Mouse (Mus musculus) splenic B cell, adult 2 months (primary cell): Measurements from ENCODE around the gene Dntt.

Experiments
- DNase-seq: peaks from one replicate; pipeline ENCODE4 v3.0.0-alpha.2; 2011; ENCODE audit warnings: low read depth, low spot score
- H3K27me3 ChIP-seq: 2 replicates; pipeline ENCODE4 v1.6.1; 2012; ENCODE audit warnings: mild to moderate bottlenecking, low read length, moderate library complexity, mixed read lengths; ENCODE audit not compliant: control insufficient read depth, poor library complexity, insufficient read depth, severe bottlenecking
- H3K36me3 ChIP-seq: 2 replicates; pipeline ENCODE4 v1.6.1; 2012; ENCODE audit warnings: mild to moderate bottlenecking, low read length, moderate library complexity, mixed read lengths; ENCODE audit not compliant: control insufficient read depth, poor library complexity, insufficient read depth, severe bottlenecking

The Dntt gene

DNA sequence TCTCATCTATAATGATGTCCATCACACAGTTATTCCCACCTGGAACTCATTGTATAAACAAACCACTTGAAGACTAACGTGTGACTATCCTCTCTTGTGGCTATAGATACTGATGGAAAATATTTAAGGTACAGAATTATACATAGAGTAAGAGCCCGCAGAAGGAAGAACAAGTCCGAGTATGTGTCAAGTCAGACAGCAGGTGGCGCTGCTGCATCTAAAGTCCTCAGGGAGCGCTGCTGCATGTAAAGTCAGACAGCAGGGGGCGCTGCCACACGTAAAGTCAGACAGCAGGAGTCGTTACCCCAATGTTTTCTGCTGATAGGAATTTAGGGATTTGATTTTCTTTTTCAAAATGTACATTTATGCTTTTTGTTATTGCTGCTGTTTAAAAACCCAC lies 42.4 kb downstream of the Dntt start:
- DNase-seq = peak; percentile 97
- H3K36me3 ChIP-seq = no peaks in the 10 kb centered on the region
- H3K27me3 ChIP-seq = no peaks in the 10 kb centered on the region

DNA sequence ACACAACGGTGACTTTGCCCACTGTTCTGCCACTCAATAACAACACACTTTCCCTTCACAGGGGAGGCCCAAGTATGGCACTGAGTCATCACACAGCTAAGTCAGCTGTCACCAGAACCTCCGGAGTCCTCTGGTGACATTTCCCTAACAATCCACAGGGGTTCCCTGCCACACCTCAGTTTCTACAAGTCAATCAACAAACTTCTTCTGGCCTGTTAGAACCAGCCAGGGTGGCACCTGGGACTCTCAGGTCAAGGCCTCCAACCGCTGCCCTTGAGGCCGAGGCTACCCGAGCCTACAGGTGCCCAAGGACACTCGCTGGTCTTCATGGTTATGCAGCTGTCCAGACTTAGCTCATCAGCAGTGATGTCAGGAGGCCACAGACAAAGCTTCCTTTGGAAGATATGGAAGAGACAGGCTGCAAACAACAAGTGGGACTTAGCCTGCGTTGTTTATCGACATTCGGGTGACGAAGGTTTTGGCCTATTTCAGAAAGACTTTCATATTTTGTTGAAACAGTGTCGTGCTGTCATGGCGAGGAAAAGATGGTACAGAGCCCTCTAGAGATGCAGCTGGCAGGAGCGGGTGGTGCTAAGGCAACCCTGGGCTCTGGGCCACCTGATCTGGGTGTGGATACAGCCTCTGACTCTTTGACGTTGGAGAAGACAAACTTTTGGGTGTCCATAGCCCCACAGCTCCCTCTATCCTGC lies 44.8 kb downstream of the Dntt start:
- H3K27me3 ChIP-seq = no peaks in the 10 kb centered on the region
- DNase-seq = no peak

DNA sequence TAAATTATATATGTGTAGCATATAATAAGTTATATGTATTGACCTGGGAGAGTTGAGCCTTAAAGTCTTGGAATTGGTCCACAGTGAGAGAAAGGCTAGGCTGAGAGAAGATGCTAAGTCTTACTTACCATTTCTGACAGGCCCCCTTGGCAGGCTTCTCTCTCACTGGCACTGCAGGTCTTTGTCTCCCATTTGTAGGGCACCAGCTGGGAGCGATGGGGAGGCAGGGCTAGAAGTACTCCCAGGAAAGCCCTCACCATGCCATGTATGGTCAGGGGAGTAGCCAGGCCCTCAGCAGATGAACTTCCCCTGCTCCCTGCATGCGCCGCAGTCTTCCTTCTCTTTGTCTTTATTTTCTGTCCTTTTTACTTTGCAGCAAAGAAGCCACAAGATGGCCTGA lies 47.8 kb downstream of the Dntt start, which contains the start of gene Opalin:
Gene Opalin, minus strand, starts transcription at position 208 of the 400 bp plus-strand sequence.
- H3K27me3 ChIP-seq = no peaks in the 10 kb centered on the region
- no peaks in the 10 kb centered on the region for H3K36me3 ChIP-seq
- DNase-seq = no peak

More for the DNA sequence above, 44.8 kb downstream of the Dntt start:
- no peaks in the 10 kb centered on the region for H3K36me3 ChIP-seq

DNA sequence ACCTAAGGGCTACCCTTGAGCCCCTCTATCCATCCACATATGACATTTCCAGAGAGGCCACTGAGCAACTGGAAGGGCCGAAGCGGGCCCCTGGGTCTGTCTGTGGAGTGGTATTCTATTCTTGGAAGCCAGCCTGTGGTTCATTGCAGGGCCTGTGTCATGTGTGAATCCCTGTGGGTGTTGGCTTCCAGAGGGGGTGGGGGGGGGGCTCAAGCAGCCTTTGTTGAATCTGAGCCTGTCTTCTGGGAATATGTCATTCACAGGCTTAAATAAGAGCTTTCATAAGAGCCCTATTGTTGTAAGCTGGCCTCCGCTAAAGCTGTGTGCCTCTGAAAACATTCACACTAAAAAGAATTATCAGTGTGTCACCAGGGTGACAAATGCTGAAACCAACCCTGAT lies 52.5 kb downstream of the Dntt start:
- no peak for DNase-seq
- H3K36me3 ChIP-seq = no peaks in the 10 kb centered on the region
- H3K27me3 ChIP-seq = no peaks in the 10 kb centered on the region

- no peak for DNase-seq
- H3K27me3 ChIP-seq = no peaks in the 10 kb centered on the region
- no peaks in the 10 kb centered on the region for H3K36me3 ChIP-seq
These were observed 54.6 kb downstream of the Dntt start for GRCm38 (mm10) chr19:41083646-41084045.

DNA sequence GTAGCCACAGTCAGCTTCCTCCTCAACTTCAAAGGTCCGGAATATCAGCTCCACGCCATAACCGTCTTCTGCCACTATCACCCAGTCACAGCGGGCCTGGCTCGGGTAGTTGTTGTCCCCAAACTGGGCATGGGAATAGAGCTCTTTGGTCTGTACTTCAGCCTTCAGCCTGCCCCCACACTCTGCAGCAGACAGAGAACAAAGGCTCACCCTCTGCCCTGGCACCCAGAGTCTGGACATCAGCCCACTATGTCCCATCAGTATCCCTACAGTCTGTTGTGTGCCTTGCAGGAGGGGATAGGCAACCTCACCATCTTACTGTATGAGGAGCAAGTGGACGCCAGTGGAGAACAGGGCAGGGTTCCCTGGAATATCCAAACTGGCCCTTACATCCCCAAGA lies 57.2 kb downstream of the Dntt start:
- DNase-seq = no peak
- Histone ChIP-seq H3K27me3 (no peaks in the 10 kb centered on the region), H3K36me3 (no peaks in the 10 kb centered on the region)

DNA sequence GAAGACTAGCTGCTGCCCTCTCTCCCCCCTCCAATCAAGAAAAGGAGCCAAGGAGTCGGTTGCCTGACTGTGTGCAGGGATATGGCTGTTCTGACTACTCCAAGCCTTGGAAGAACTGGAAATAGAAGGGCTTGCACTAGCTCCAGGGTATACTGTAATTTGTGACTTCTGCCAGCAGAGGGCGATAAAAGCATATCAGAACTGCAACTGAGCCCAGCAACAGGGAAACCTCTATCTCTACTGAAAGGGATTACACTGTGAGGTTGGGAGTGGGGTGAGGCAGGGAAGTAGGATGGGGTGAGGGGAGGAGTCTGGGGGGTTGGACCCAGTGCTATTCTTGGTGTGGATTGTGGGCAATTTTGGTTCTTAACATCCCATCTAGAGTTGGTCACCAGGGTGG lies 57.6 kb downstream of the Dntt start:
- peak; percentile 80 for DNase-seq
- Histone ChIP-seq H3K36me3 (no peaks in the 10 kb centered on the region), H3K27me3 (no peaks in the 10 kb centered on the region)

- no peaks in the 10 kb centered on the region for H3K36me3 ChIP-seq
These were observed 58.8 kb downstream of the Dntt start for GRCm38 (mm10) chr19:41087901-41088300.

DNA sequence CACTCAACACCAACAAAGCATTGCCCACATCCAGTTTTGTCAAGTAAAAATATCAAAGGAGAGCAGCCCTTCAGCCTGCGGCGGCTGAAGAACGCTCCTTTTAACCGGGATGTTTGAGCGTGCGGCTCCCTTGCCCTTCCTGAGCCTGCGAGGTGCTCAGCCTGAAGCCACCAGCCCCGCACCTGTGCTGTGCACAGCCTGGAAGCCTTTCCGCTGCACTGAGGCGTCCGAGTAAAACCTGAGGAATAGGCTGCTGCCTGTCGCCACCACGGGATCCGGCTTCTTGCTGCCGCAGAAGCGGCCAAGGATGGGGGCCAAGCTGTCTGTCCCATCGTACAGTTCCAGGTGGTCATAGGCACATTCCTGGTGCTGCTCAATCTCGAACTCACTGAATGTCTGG lies 59.4 kb downstream of the Dntt start:
- DNase-seq = no peak
- H3K27me3 ChIP-seq = no peaks in the 10 kb centered on the region
- H3K36me3 ChIP-seq = no peaks in the 10 kb centered on the region

More at GRCm38 (mm10) chr19:41087901-41088300, 58.8 kb downstream of the Dntt start:
- H3K27me3 ChIP-seq = no peaks in the 10 kb centered on the region
- no peak for DNase-seq

DNA sequence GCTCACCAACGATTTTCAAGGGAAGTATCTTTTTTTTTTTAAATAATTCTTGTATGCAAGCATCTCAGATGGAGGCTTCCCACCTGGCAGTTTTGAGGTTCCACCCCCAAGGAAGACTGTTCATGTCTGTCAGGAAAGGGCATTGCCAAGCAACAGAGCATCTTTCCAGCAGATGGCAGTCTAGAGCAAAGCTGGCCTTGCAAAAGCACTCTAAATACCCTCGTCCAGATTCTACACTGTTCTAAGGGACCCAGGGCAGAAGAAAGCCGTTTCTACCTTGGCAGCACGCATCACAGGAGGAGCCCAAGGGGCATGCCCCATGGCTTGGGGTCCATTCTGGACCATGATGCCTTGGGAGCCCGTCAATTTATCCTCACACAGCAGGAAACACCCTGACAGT lies 60.8 kb downstream of the Dntt start:
- peak; percentile 77 for DNase-seq
- Histone ChIP-seq H3K27me3 (no peaks in the 10 kb centered on the region), H3K36me3 (no peaks in the 10 kb centered on the region)

- no peaks in the 10 kb centered on the region for H3K27me3 ChIP-seq
- no peak for DNase-seq
- no peaks in the 10 kb centered on the region for H3K36me3 ChIP-seq
These were observed 62.8 kb downstream of the Dntt start for GRCm38 (mm10) chr19:41091901-41092300.

- no peak for DNase-seq
- no peaks in the 10 kb centered on the region for H3K36me3 ChIP-seq
- H3K27me3 ChIP-seq = no peaks in the 10 kb centered on the region
These were observed 68.0 kb downstream of the Dntt start for GRCm38 (mm10) chr19:41097038-41097437.

GRCm38 (mm10) chr19:41100863-41101262 lies 71.8 kb downstream of the Dntt start:
- no peaks in the 10 kb centered on the region for H3K36me3 ChIP-seq
- no peaks in the 10 kb centered on the region for H3K27me3 ChIP-seq
- DNase-seq = no peak

- Histone ChIP-seq H3K27me3 (no peaks in the 10 kb centered on the region), H3K36me3 (no peaks in the 10 kb centered on the region)
- DNase-seq = no peak
These were observed 72.3 kb downstream of the Dntt start for GRCm38 (mm10) chr19:41101390-41101789.

GRCm38 (mm10) chr19:41104922-41105321 lies 75.8 kb downstream of the Dntt start:
- H3K27me3 ChIP-seq = no peaks in the 10 kb centered on the region
- H3K36me3 ChIP-seq = no peaks in the 10 kb centered on the region
- DNase-seq = peak; percentile 38

DNA sequence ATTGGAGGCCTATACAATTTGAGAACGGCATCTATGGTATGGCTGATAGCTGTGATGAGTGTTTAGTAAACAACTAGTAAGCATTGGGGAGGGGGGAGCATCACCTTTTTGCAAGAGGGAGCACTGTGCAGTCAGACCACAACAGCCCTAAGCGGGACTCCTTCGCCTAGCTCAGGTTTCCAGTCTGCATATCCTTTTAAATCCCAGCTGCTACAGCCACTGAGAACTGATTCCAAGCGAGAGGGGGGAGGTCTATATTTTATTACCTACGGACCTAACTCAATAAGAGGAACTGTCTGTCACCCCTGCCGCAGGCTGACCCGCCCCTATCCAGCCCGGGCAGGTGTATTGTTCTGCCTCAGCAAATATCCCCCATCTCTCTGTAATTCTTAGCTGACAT lies 78.5 kb downstream of the Dntt start:
- Histone ChIP-seq H3K36me3 (no peaks in the 10 kb centered on the region), H3K27me3 (no peaks in the 10 kb centered on the region)
- DNase-seq = no peak
